Mouse (Mus musculus) heart, embryonic 16.5 days (tissue): ENCODE data around the gene Dqx1. TPM values are rescaled to one million over a fixed set of nuclear protein-coding genes. Genes with fewer than 3 reads are reported as not detected.
A peak's percentile ranks its signal among the peaks of the same experiment; 100 is the strongest.

ENCODE experiments used
- ATAC-seq: fragments of 200-750 bp; cut with Nextera tagmentation; replicated peaks from 2 replicates; pipeline ENCODE4 v1.8.0; 2017; ENCODE audit warnings: moderate number of reproducible peaks; ENCODE audit not compliant: insufficient read depth, low FRiP score; ENCODE audit errors: extremely low read depth
- H3K27ac ChIP-seq: fragments of 300-500 bp; sonication (generic); 2 replicates; pipeline ENCODE4 v1.5.1; 2014; ENCODE audit warnings: mild to moderate bottlenecking, low read length, control low read depth, moderate library complexity
- H3K27me3 ChIP-seq: fragments of 300-500 bp; sonication (generic); 2 replicates; pipeline ENCODE4 v1.6.1; 2014; ENCODE audit warnings: low read length, mixed read lengths; ENCODE audit not compliant: control insufficient read depth, insufficient read depth
- H3K36me3 ChIP-seq: fragments of 300-500 bp; sonication (generic); 2 replicates; pipeline ENCODE4 v1.6.1; 2014; ENCODE audit not compliant: control insufficient read depth, insufficient read depth
- H3K4me1 ChIP-seq: fragments of 300-500 bp; sonication (generic); 2 replicates; pipeline ENCODE4 v1.6.1; 2014; ENCODE audit warnings: low read length, mixed read lengths; ENCODE audit not compliant: control insufficient read depth, insufficient read depth
- H3K4me2 ChIP-seq: fragments of 300-500 bp; sonication (generic); 2 replicates; pipeline ENCODE4 v1.6.1; 2014; ENCODE audit warnings: low read depth, mild to moderate bottlenecking, control low read depth, low read length
- H3K4me3 ChIP-seq: fragments of 300-500 bp; sonication (generic); 2 replicates; pipeline ENCODE4 v1.5.1; 2014; ENCODE audit warnings: mild to moderate bottlenecking, control low read depth, low read length
- H3K9ac ChIP-seq: fragments of 300-500 bp; sonication (generic); 2 replicates; pipeline ENCODE4 v1.6.1; 2014; ENCODE audit warnings: low read length, control low read depth
- H3K9me3 ChIP-seq: fragments of 300-500 bp; sonication (generic); replicated peaks from 2 replicates; pipeline ENCODE4 v1.6.1; 2016; ENCODE audit warnings: low read length; ENCODE audit not compliant: control insufficient read depth
- WGBS: fragments of 180-500 bp; shearing (Covaris S2); extraction: QIAGEN DNeasy Blood & Tissue Kit; methylation state at CpG from one replicate; pipeline ENCODE4 v1.1.7; 2014; 5-methylcytosine and 5-hydroxymethylcytosine counted together
- polyA plus RNA-seq: library from polyadenylated mRNA; unstranded; fragments of >200 nt; fragmentation: Nextera tagmentation; extraction: Ambion mirVana; gene quantifications from 2 replicates; pipeline ENCODE4 v1.2.1, GENCODE M21; 2015

Gene Dqx1
- polyA plus RNA-seq, 1 experiment from 2014 or later: 0.75 TPM

DNA sequence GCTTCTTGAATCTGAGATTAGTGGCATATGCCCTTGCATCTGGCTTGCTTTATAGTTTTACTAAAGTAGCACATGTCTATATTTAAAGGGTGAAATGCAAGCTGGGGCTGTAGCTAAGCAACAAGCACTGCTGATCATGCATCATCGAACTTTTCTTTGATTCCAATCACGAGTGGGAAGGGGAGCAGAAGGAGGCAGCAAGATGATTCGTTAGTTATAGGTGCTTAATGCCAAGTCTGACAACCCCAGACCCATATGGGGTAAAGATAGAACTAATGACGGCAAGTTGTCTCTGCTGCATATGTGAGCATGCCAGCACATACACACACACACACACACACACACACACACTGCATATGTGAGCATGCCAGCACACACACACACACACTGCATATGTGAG is 46.5 kb downstream of the Dqx1 start:
- Histone ChIP-seq H3K27ac (no peak overlapping the region), H3K9me3 (no peaks in the 10 kb centered on the region), H3K36me3 (no peaks in the 10 kb centered on the region), H3K27me3 (no peaks in the 10 kb centered on the region), H3K9ac (no peak overlapping the region), H3K4me1 (peaks cover 23% of the 10 kb centered on the region), H3K4me3 (no peak overlapping the region), H3K4me2 (no peak overlapping the region)
- 76% methylated on average over 4 of the region's 4 CpGs for WGBS
- no peak for ATAC-seq

DNA sequence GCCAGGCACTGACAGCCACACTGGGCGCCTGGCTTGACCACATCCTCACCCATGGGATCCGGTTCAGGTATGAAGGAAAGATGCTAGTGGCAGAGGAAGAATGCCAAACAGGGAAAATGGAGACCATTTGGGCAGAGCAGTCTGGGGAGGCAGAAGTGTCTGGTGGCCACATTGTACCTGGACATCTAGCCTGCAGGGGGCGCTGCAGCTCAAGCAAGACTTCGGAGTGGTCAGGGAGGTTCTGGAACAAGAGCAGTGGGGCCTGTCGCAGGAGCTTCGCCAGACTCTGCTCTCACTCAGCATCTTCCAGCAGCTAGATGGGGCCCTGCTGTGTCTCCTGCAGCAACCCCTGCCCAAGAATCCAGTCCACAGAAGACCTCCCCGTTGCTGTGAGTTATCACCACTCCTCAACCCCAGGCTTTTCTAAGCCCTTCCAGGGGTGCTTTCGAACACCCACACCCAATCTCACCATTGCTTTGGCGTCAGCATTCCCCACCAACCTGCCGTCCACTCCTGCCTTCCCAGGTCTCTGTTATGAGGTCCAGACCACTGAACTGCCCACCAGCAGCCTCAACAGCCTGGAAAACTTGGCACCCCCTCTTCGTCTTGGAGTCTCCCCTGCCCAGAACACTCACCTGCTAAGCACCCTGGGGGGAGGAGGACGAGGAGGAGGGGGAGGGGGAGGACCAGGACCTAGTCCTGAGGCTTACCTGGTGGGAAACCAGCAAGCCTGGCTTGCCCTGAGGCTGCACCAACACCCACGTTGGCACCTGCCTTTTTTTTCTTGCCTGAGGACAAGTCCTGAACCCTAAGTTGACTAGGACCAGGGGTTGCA is 50.1 kb downstream of the Dqx1 start:
- Histone ChIP-seq H3K4me3 (peak overlapping the region; percentile 96), H3K27ac (no peak overlapping the region; the same call in 1 of the 2 replicates)
- 35% methylated on average over 13 of the region's 13 CpGs for WGBS

DNA sequence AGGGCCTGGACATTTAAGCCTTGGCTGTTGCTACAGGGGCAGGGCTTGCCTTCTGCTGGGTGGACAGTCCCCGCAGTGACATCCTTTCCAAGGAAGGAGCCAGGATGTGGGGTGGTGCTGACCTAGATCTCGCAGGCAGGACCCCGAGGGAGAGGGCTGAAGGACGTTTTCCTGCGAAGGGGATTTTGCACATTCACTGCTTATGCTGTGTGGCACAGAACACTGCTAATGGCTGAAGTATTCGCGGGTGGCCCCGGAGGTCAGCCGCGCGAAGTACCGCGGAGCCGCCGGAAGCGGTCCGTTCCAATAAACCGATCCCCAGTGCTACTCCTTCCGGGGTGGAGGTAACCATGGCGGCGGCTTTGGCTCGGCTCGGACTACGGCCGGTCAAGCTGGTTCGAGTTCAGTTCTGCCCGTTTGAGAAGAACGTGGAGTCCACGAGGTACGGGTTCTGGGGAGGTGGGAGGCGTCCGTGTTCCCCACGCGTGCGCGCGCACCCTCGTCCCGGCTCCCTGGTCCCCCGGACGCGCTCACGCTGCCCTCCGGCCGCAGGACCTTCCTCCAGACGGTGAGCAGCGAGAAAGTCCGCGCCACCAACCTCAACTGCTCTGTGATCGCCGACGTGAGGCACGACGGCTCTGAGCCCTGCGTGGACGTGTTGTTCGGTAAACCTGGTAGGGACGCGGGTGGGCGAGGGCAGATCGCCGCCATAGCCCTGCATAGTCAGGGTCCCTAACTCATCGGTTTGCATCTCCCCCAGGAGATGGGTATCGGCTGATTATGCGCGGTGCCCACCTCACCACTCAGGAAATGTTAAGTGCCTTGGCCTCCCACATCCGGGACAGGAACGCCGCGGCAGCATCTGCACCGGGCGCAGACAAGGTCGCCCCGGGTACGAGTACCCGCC is 51.4 kb downstream of the Dqx1 start, which contains the start of gene Mrpl53:
TSS of gene Mrpl53 (plus strand) at position 279 of the 907 bp plus-strand sequence.
- ATAC-seq: peak; percentile 84
- Histone ChIP-seq H3K36me3 (no peaks in the 10 kb centered on the region), H3K4me1 (peaks cover 18% of the 10 kb centered on the region), H3K27me3 (no peaks in the 10 kb centered on the region), H3K27ac (peak within 1 kb of the TSS; percentile 88), H3K4me2 (peak within 1 kb of the TSS; percentile 84), H3K9me3 (no peaks in the 10 kb centered on the region), H3K4me3 (peak within 1 kb of the TSS; percentile 96), H3K9ac (peak within 1 kb of the TSS; percentile 94)
- WGBS: under 1% methylated on average over 76 of the region's 76 CpGs

More for the DNA sequence above, 50.1 kb downstream of the Dqx1 start:
- Histone ChIP-seq H3K27me3 (no peaks in the 10 kb centered on the region), H3K9ac (peak overlapping the region; percentile 94), H3K4me1 (peaks cover 25% of the 10 kb centered on the region), H3K9me3 (no peaks in the 10 kb centered on the region), H3K36me3 (no peaks in the 10 kb centered on the region), H3K4me2 (peak overlapping the region; percentile 84)
- no peak for ATAC-seq

DNA sequence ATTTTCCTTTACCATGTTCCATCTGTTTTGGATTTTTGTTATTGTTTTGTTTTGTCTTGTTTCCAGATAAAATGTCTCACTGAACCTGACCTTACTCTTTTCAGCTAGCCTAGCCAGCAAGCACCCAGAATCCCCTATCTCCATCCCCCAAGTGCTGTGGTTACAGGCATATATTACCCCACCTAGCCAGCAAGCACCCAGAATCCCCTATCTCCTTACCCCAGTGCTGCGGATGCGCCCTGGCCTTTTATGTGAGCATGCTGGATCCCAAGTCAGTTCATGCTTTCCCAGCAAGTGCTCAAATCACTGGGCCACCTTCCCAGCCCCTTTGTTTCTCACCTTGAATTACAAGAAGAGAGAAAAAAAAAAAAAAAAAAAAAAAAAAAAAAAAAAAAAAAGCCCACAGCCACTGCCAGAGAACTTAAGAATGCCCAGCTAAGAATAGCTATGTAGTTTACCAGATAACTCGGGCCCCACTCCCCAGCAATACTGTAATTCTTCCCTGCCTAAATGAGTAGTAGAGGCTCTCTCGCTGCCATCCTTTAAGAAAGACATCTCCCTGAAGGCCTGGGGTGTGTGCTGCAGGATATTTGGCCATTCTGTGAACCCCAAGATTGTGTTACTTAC is 54.0 kb downstream of the Dqx1 start:
- H3K36me3 ChIP-seq: no peaks in the 10 kb centered on the region
- peak overlapping the region; percentile 53 for H3K27ac ChIP-seq
- H3K4me1 ChIP-seq: peaks cover 33% of the 10 kb centered on the region
- no peaks in the 10 kb centered on the region for H3K27me3 ChIP-seq
- ATAC-seq: no peak
- H3K4me3 ChIP-seq: no peak overlapping the region
- H3K9ac ChIP-seq: 0 out of 2 replicates have a peak overlapping the region, but pooled peaks have one; percentile 11
- WGBS: 67% methylated on average over 4 of the region's 4 CpGs
- no peak overlapping the region for H3K4me2 ChIP-seq
- H3K9me3 ChIP-seq: no peaks in the 10 kb centered on the region

DNA sequence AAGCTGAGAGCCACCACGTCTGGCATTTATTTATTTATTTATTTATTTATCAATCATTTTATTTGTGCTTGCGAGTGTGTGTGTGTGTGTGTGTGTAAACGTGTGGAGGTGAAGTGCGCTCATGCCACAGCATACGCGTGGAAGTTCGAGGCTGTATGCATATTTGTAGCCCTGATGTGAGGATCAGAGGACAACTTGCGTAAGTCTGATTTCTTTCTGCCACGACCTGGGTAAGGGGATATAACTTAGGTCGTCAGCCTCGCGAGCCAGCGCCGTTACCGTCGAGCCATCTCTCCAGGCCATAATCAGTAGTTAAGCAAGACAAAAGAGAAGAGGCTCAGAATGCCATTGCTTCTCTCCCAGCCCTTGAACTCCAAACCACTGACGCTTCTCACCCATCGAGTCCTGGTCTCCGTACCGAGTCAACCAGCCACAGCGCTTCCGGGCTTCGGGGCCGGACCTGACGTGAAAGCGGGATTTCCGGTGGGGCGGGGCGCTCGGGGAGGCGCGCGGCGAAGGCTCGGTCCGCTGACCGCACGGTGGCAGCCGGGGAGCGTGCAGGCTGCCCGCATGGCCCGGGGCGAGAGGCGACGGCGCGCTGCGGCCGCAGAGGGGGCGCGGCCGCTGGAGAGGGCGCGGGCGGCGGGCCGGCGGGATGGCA is 57.5 kb downstream of the Dqx1 start, which contains the start of gene Mogs:
TSS of gene Mogs (plus strand) at position 486 of the 661 bp plus-strand sequence.
- Histone ChIP-seq H3K4me1 (peaks cover 30% of the 10 kb centered on the region), H3K9me3 (no peaks in the 10 kb centered on the region), H3K27me3 (no peaks in the 10 kb centered on the region), H3K36me3 (peaks cover 12% of the 10 kb centered on the region), H3K4me3 (peak within 1 kb of the TSS; percentile 87), H3K27ac (peak within 1 kb of the TSS; percentile 83), H3K4me2 (peak within 1 kb of the TSS; percentile 99), H3K9ac (peak within 1 kb of the TSS; percentile 90)
- under 1% methylated on average over 58 of the region's 58 CpGs for WGBS
- peak; percentile 90 for ATAC-seq

DNA sequence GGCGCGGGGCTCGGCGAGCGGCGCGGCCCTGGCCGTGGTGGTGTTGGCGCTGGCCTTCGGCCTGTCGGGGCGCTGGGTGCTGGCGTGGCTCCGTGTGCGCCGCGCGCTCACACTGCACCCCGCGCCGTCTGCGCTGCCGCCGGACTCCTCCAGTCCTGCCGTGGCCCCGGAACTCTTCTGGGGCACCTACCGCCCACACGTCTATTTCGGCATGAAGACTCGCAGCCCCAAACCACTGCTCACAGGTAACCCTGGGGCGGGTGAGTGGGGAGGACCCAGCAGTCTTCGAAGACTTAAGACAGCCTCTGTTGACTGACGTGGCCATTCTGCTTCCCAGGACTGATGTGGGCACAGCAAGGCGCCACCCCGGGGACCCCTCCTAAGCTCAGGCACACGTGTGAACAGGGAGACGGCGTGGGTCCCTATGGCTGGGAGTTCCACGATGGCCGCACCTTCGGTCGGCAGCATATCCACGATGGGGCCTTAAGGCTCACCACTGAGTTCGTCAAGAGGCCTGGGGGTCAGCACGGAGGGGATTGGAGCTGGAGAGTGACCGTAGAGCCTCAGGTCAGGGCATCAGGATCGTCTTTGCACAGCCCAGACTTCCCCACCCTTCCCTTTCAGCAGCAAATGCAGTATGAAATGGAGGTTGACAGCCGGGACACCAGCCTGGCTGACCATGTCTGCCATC is 58.2 kb downstream of the Dqx1 start:
- Histone ChIP-seq H3K4me1 (peaks cover 35% of the 10 kb centered on the region), H3K9ac (peak overlapping the region; percentile 90), H3K9me3 (no peaks in the 10 kb centered on the region), H3K36me3 (peaks cover 12% of the 10 kb centered on the region), H3K27ac (peak overlapping the region; percentile 83), H3K4me2 (peak overlapping the region; percentile 99), H3K4me3 (peak overlapping the region; percentile 87), H3K27me3 (no peaks in the 10 kb centered on the region)
- ATAC-seq: peak; percentile 20
- under 1% methylated on average over 32 of the region's 48 CpGs for WGBS

DNA sequence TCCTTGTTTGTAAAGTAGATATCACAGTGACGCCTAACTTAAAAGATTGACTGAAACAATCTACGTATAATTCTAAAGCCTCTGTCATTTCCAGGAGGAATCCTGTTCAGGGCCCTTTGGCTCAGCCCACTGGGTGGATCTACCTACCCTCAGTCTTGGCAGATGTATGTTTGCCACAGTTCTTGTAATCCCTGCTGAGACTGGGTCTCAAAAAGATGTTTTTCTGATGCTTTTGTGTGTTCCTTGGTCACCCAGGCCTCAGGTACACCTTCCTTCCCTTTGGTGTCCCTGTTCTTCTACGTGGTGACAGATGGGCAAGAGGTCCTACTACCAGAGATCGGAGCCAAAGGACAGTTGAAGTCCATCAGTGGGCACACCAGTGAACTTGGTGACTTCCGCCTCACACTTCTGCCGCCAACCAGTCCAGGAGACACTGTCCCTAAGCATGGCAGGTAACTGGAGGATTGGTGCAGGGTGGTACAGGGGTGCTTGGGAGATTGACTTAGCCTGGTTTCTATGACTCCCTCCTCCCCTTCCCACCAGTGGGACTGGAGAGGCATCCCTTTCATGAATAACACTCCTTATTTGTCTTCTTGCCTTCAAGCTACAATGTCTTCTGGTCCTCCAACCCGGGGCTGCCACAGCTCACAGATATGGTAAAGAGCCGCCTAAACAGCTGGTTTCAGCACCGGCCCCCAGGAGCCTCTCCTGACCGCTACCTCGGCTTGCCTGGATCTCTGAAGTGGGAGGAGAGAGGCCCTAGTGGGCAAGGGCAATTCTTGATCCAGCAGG is 58.9 kb downstream of the Dqx1 start:
- H3K27ac ChIP-seq: no peak overlapping the region
- no peaks in the 10 kb centered on the region for H3K27me3 ChIP-seq
- H3K4me1 ChIP-seq: peaks cover 36% of the 10 kb centered on the region
- peaks cover 12% of the 10 kb centered on the region for H3K36me3 ChIP-seq
- peak overlapping the region; percentile 87 for H3K4me3 ChIP-seq
- WGBS: 70% methylated on average over 11 of the region's 11 CpGs
- ATAC-seq: no peak
- peak overlapping the region; percentile 90 for H3K9ac ChIP-seq
- H3K9me3 ChIP-seq: no peaks in the 10 kb centered on the region
- peak overlapping the region; percentile 99 for H3K4me2 ChIP-seq
